Mouse (Mus musculus) intestine, embryonic 14.5 days (tissue): ENCODE data around the gene Bex3. TPM values are rescaled to one million over a fixed set of nuclear protein-coding genes. Genes with fewer than 3 reads are reported as not detected.

ENCODE experiments used
- polyA plus RNA-seq: library from polyadenylated mRNA; unstranded; fragments of >200 nt; fragmentation: Nextera tagmentation; extraction: Ambion mirVana; gene quantifications from 2 replicates; pipeline ENCODE4 v1.2.1, GENCODE M21; 2014

The Bex3 gene
- polyA plus RNA-seq, 1 experiment from 2014 or later, result 460 TPM

Other genes with a start within 250 kb of the Bex3 start
- gene Arxes1, start 236.9 kb upstream of the Bex3 start, polyA plus RNA-seq, result 35.9 and 40.5 TPM in 2 replicates
- gene Bex2, start 202.0 kb upstream of the Bex3 start, polyA plus RNA-seq, result 132 and 146 TPM in 2 replicates
- gene Nxf3, start 185.0 kb upstream of the Bex3 start, polyA plus RNA-seq, result 0.09 and 0.15 TPM in 2 replicates
- 190 and 192 TPM in 2 replicates for gene Bex4, start 131.3 kb upstream of the Bex3 start, polyA plus RNA-seq
- 199 and 214 TPM in 2 replicates for gene Tceal8, start 97.9 kb upstream of the Bex3 start, polyA plus RNA-seq
- gene Tceal5, start 66.4 kb upstream of the Bex3 start, polyA plus RNA-seq, result 1.2 and 1.8 TPM in 2 replicates
- gene Tceal7, start 55.5 kb upstream of the Bex3 start, polyA plus RNA-seq, result 0.31 and 0.49 TPM in 2 replicates
- 206 and 236 TPM in 2 replicates for gene Bex1, start 54.7 kb upstream of the Bex3 start, polyA plus RNA-seq
- 628 and 670 TPM in 2 replicates for gene Tceal9, start 25.2 kb upstream of the Bex3 start, polyA plus RNA-seq
- not detected in 2 replicates for gene Kir3dl1, start 247.7 kb downstream of the Bex3 start, polyA plus RNA-seq